Mouse (Mus musculus) right cerebral cortex, adult 2 months (tissue): ENCODE data around the gene Gm45521.

ENCODE experiments used
- DNase-seq, 2 experiments: peaks; one replicate each; pipeline ENCODE4 v3.0.0; 2021 to 2022; ENCODE audit warnings: low spot score in 2 of 2

The Gm45521 gene

GRCm38 (mm10) chr14:7952610-7953254 is 4.4 kb upstream of the Gm45521 start:
- DNase-seq, result no peak

GRCm38 (mm10) chr14:7954071-7954471 is 3.0 kb upstream of the Gm45521 start:
- DNase-seq, result no peak

GRCm38 (mm10) chr14:7956427-7956826 is 661 bp upstream of the Gm45521 start:
- DNase-seq, result no peak

GRCm38 (mm10) chr14:7960616-7961015 is 3.5 kb downstream of the Gm45521 start:
- DNase-seq, result peak; percentile 46 to 64

- no peak for DNase-seq
Measured at GRCm38 (mm10) chr14:7961714-7962113, 4.6 kb downstream of the Gm45521 start.

GRCm38 (mm10) chr14:7962626-7963025 is 5.5 kb downstream of the Gm45521 start:
- DNase-seq, result no peak

GRCm38 (mm10) chr14:7963160-7963559 is 6.1 kb downstream of the Gm45521 start:
- DNase-seq, result no peak

GRCm38 (mm10) chr14:7964219-7964889 is 7.3 kb downstream of the Gm45521 start:
- DNase-seq, result peak; percentile 79 to 85

- no peak for DNase-seq
Measured at GRCm38 (mm10) chr14:7971889-7972493, 14.9 kb downstream of the Gm45521 start.

GRCm38 (mm10) chr14:7974643-7975042 is 17.6 kb downstream of the Gm45521 start:
- no peak for DNase-seq

- DNase-seq, result peak; percentile 25 to 32
Measured at GRCm38 (mm10) chr14:7975177-7975576, 18.1 kb downstream of the Gm45521 start.

GRCm38 (mm10) chr14:7977471-7977870 is 20.4 kb downstream of the Gm45521 start:
- DNase-seq, result no peak

- no peak for DNase-seq
Measured at GRCm38 (mm10) chr14:7978183-7978582, 21.1 kb downstream of the Gm45521 start.

GRCm38 (mm10) chr14:7981226-7981625 is 24.1 kb downstream of the Gm45521 start:
- no peak for DNase-seq

- DNase-seq, result no peak
Measured at GRCm38 (mm10) chr14:7986913-7987312, 29.8 kb downstream of the Gm45521 start.

- no peak for DNase-seq
Measured at GRCm38 (mm10) chr14:7989371-7989770, 32.3 kb downstream of the Gm45521 start.

GRCm38 (mm10) chr14:7989961-7990360 is 32.9 kb downstream of the Gm45521 start:
- no peak for DNase-seq

- no peak for DNase-seq
Measured at GRCm38 (mm10) chr14:7991108-7991776, 34.2 kb downstream of the Gm45521 start.

- DNase-seq, result no peak
Measured at GRCm38 (mm10) chr14:7992158-7992557, 35.1 kb downstream of the Gm45521 start.

GRCm38 (mm10) chr14:7994271-7994767 is 37.2 kb downstream of the Gm45521 start, which contains the start of gene Dnase1l3:
TSS of gene Dnase1l3 (minus strand) at chr14:7994573.
- no peak for DNase-seq

- peak; percentile 94 to 96 for DNase-seq
Measured at GRCm38 (mm10) chr14:7997255-7997696, 40.2 kb downstream of the Gm45521 start.

GRCm38 (mm10) chr14:7999030-7999429 is 41.9 kb downstream of the Gm45521 start:
- DNase-seq, result no peak
